Mouse (Mus musculus) B cell, adult 62 days (primary cell): ENCODE data around the gene Trp63. TPM values are rescaled to one million over a fixed set of nuclear protein-coding genes. Genes with fewer than 3 reads are reported as not detected.

ENCODE experiments used
- total RNA-seq: library from RNA; stranded (reverse); gene quantifications from 4 replicates; pipeline ENCODE4 v1.2.4, GENCODE M21; 2023

The Trp63 gene
- total RNA-seq: not detected in 4 replicates

DNA sequence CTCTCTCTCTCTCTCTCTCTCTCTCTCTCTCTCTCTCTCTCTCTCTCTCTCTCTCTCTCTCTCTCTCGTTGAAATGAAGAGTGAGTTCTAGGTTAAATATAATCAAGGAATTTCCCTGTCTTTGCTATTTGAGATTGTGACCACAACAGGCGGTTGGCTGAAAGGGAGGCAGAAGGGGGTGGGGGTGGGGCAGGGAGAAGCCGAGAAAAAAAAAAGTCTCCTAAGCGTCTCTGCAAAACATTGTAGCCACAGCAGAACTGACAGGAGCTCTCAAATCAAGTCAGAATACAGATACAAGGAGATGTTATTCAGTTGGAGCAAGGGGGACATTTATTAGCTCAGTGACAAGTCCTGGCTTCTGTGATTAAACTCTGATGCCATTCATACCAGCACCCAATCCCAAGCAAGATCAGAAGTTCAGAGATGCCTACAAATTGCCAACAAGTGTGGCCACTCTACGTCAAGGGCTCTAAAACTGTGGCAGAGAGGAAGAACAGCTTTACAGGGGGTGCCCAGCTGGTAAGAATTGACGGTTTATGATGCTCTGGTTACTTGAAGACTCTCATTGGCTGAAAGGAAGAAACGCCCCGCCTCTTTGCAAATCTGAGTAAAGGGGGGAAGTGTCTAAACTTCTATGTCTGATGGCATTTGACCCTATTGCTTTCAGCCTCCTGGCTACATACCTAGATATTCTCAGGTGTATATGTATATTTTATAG, at the start of gene Trp63:
Gene Trp63, plus strand, starts transcription at position 233 of the 718 bp plus-strand sequence.

